Mouse (Mus musculus): Measurements from ENCODE around the gene Lrmda. TPM values are rescaled to one million over a fixed set of nuclear protein-coding genes. Genes with fewer than 3 reads are reported as not detected.

Lrmda gene
- polyA plus RNA-seq, 1 experiment from 2014 or later = 1.8 TPM

DNA sequence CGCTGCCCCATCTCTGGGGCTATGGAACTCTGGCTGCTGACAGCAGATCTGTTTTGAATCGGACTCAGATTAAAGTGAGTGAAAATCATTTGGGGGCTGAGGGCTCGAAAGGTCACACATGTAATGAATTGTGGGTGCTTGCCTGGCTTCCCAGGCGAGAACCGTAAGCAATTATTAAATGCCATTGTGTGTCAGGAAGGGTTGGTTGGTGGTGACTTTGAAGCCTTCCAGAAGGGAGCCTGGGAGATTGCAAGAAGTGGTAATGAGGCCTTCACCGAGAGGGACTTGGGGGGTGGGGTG lies 29.3 kb downstream of the Lrmda start:
- no peak overlapping the region for H3K4me3 ChIP-seq (ENCODE audit: low read depth, low read length)
- H3K9ac ChIP-seq (ENCODE audit: low read depth, low read length) = no peak overlapping the region
- H3K4me1 ChIP-seq (replicated peaks; ENCODE audit: control insufficient read depth, insufficient read depth, low read length) = no peaks in the 10 kb centered on the region; the same call in 1 of the 2 replicates
- H3K36me3 ChIP-seq (ENCODE audit: control insufficient read depth, insufficient read depth) = no peaks in the 10 kb centered on the region
- no peaks in the 10 kb centered on the region for H3K9me3 ChIP-seq (ENCODE audit: control insufficient read depth)
- H3K27ac ChIP-seq (ENCODE audit: low read depth, low read length) = no peak overlapping the region
- H3K4me2 ChIP-seq (replicated peaks; ENCODE audit: low read depth) = no peak overlapping the region
- H3K27me3 ChIP-seq (replicated peaks; ENCODE audit: control insufficient read depth, insufficient read depth, low read length) = no peaks in the 10 kb centered on the region
- 76% methylated on average over 6 of the region's 6 CpGs for WGBS
- TF ChIP-seq CTCF (IDR thresholded peaks at IDR 0.05; ENCODE audit: low read depth) = no peak
- ATAC-seq = no peak

DNA sequence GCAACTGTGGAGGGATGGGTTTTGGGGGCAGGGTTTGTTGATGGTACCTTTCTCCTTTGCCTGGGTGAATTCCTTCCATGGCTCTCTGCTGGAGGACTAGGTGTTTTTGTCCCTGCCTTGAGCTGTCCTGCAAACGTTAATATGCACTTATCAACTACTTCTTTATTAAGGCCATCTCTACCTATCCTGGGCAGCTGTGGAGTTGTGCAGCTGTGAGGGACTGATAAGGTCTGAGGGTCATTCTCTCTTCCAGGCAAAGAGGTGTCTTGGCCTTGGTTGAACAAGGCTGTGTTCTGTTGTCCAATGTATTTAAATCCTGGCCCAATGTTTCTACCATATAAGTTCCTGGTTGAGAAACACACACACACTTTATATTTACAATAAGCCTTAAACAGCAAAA lies 29.8 kb downstream of the Lrmda start:
- Histone ChIP-seq H3K27me3 (replicated peaks; ENCODE audit: control insufficient read depth, insufficient read depth, low read length) (no peaks in the 10 kb centered on the region), H3K27ac (ENCODE audit: low read depth, low read length) (no peak overlapping the region), H3K36me3 (ENCODE audit: control insufficient read depth, insufficient read depth) (no peaks in the 10 kb centered on the region), H3K4me3 (ENCODE audit: low read depth, low read length) (no peak overlapping the region), H3K4me2 (replicated peaks; ENCODE audit: low read depth) (no peak overlapping the region), H3K4me1 (replicated peaks; ENCODE audit: control insufficient read depth, insufficient read depth, low read length) (no peaks in the 10 kb centered on the region; the same call in 1 of the 2 replicates), H3K9ac (ENCODE audit: low read depth, low read length) (no peak overlapping the region), H3K9me3 (ENCODE audit: control insufficient read depth) (no peaks in the 10 kb centered on the region)
- 46% methylated on average over 1 of the region's 1 CpGs for WGBS
- ATAC-seq = no peak
- no peak for TF ChIP-seq CTCF (IDR thresholded peaks at IDR 0.05; ENCODE audit: low read depth)

DNA sequence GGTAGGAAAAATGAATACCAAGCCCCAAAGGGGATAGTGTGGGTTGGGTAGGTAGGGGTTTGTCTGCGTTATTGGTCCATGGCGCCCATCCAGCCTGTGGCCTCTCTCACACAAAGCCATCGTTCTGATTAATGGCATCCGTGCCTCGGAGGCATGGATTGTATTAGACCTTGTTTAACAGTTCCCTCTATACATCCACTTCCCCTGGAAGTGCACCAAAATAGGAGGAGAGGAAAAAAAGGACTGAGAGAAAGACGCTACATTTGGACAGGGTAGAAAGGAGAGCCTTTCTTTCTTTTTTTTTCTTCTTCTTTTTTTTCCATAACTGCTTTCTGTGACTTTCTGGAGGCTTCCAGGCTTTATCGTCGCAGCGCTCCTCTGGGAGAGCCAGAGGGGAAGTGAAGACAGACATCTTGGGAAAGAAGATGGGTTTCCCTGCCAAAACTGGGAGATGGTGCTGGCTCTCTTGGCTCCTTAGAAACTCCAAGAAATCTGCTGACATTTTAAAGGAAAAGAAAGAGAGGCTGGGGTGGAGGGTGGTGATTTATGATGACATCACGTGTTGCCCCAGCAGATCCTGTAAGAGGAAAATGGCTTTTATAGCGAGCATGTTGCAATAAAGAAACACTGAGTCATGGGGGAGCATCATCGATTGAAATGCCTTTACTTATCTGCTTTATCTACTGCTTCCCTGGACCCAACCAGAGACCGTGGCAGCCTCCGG lies 32.6 kb downstream of the Lrmda start:
- TF ChIP-seq CTCF (IDR thresholded peaks at IDR 0.05; ENCODE audit: low read depth) = no peak
- Histone ChIP-seq H3K4me1 (replicated peaks; ENCODE audit: control insufficient read depth, insufficient read depth, low read length) (peaks cover 7% of the 10 kb centered on the region), H3K27me3 (replicated peaks; ENCODE audit: control insufficient read depth, insufficient read depth, low read length) (no peaks in the 10 kb centered on the region), H3K27ac (ENCODE audit: low read depth, low read length) (no peak overlapping the region), H3K4me3 (ENCODE audit: low read depth, low read length) (no peak overlapping the region), H3K9me3 (ENCODE audit: control insufficient read depth) (no peaks in the 10 kb centered on the region), H3K4me2 (replicated peaks; ENCODE audit: low read depth) (no peak overlapping the region), H3K36me3 (ENCODE audit: control insufficient read depth, insufficient read depth) (no peaks in the 10 kb centered on the region), H3K9ac (ENCODE audit: low read depth, low read length) (no peak overlapping the region)
- ATAC-seq = peak; percentile 25; the same call in 1 of the 2 replicates
- WGBS = 40% methylated on average over 14 of the region's 14 CpGs

DNA sequence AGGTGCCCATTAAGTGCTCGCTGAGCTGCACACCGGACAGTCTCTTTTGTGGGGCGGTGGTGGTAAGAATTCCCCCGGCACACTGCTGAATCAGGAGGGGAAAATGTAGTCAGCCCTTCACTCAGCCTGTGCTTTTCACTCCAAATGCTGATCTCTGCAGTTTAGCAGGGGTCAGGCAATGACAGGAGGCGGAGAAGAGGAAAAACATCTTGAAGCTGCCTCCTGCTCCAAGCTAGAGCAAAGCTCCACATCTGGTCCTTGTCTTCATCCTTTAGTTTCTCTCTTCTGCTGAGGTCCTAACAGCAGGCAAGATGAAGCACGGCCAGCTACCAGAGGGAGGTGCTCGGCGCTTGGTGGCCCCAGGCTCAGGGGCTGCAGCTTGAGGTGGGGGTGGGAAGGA lies 36.1 kb downstream of the Lrmda start:
- no peaks in the 10 kb centered on the region for H3K36me3 ChIP-seq (ENCODE audit: control insufficient read depth, insufficient read depth)
- H3K9ac ChIP-seq (ENCODE audit: low read depth, low read length) = no peak overlapping the region
- peaks cover 7% of the 10 kb centered on the region for H3K4me1 ChIP-seq (replicated peaks; ENCODE audit: control insufficient read depth, insufficient read depth, low read length)
- no peak overlapping the region for H3K4me2 ChIP-seq (replicated peaks; ENCODE audit: low read depth)
- WGBS = 54% methylated on average over 8 of the region's 8 CpGs
- H3K9me3 ChIP-seq (ENCODE audit: control insufficient read depth) = no peaks in the 10 kb centered on the region
- no peak overlapping the region for H3K4me3 ChIP-seq (ENCODE audit: low read depth, low read length)
- peak; percentile 46 for TF ChIP-seq CTCF (IDR thresholded peaks at IDR 0.05; ENCODE audit: low read depth)
- H3K27ac ChIP-seq (ENCODE audit: low read depth, low read length) = no peak overlapping the region
- H3K27me3 ChIP-seq (replicated peaks; ENCODE audit: control insufficient read depth, insufficient read depth, low read length) = no peaks in the 10 kb centered on the region
- no peak for ATAC-seq

DNA sequence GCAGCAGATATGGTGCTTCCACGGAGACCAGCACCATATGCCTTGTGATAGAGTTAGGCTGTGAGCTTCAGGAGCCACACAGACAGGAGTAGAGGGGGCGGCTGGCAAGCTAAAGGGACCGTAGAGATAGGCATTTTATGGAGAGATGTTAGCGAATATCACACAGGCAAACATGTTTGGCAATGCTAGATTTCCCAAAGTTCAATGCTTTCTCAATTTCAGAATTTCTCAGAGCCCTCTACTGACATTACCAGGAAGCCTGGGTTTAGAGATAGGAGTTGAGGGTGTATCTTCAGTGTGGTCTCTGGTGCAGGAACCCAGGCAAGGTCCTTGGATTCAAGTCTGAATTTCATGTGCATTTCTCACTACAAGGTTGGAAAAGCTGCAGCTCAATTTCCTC lies 36.7 kb downstream of the Lrmda start:
- H3K4me2 ChIP-seq (replicated peaks; ENCODE audit: low read depth) = no peak overlapping the region
- 71% methylated on average over 4 of the region's 4 CpGs for WGBS

DNA sequence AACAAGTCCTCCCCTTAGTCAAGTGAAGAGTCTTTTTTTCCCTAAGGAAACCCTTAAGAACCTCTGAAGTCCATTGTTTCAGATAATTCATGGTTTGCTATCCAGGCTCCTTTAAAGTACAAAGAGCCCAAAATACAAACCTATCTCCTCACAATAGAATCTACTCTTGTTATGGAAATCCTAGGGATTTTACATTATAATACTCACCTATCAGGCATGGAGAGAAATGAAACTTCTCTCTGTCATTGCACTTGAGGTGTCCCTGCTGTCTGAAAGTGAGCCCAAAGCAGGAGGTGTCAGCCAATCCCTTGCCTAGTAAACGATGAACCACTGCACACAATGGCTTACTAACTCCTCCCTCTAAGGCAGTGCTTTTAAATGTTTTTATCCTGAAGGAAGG lies 39.2 kb downstream of the Lrmda start:
- no peak overlapping the region for H3K4me2 ChIP-seq (replicated peaks; ENCODE audit: low read depth)
- H3K36me3 ChIP-seq (ENCODE audit: control insufficient read depth, insufficient read depth) = no peaks in the 10 kb centered on the region
- no peaks in the 10 kb centered on the region for H3K9me3 ChIP-seq (ENCODE audit: control insufficient read depth)
- no peak overlapping the region for H3K27ac ChIP-seq (ENCODE audit: low read depth, low read length)
- H3K9ac ChIP-seq (ENCODE audit: low read depth, low read length) = no peak overlapping the region
- no peak for ATAC-seq
- TF ChIP-seq CTCF (IDR thresholded peaks at IDR 0.05; ENCODE audit: low read depth) = no peak
- WGBS = 37% methylated on average over 1 of the region's 1 CpGs
- H3K27me3 ChIP-seq (replicated peaks; ENCODE audit: control insufficient read depth, insufficient read depth, low read length) = no peaks in the 10 kb centered on the region
- peaks cover 7% of the 10 kb centered on the region; the same call in 1 of the 2 replicates for H3K4me1 ChIP-seq (replicated peaks; ENCODE audit: control insufficient read depth, insufficient read depth, low read length)
- no peak overlapping the region for H3K4me3 ChIP-seq (ENCODE audit: low read depth, low read length)

More for the DNA sequence above, 36.7 kb downstream of the Lrmda start:
- H3K4me3 ChIP-seq (ENCODE audit: low read depth, low read length) = no peak overlapping the region
- no peak for TF ChIP-seq CTCF (IDR thresholded peaks at IDR 0.05; ENCODE audit: low read depth)
- H3K36me3 ChIP-seq (ENCODE audit: control insufficient read depth, insufficient read depth) = no peaks in the 10 kb centered on the region
- no peak for ATAC-seq
- no peaks in the 10 kb centered on the region for H3K27me3 ChIP-seq (replicated peaks; ENCODE audit: control insufficient read depth, insufficient read depth, low read length)
- H3K9me3 ChIP-seq (ENCODE audit: control insufficient read depth) = no peaks in the 10 kb centered on the region
- H3K27ac ChIP-seq (ENCODE audit: low read depth, low read length) = no peak overlapping the region
- no peak overlapping the region for H3K9ac ChIP-seq (ENCODE audit: low read depth, low read length)
- H3K4me1 ChIP-seq (replicated peaks; ENCODE audit: control insufficient read depth, insufficient read depth, low read length) = peaks cover 7% of the 10 kb centered on the region

Data from intestine, postnatal 0 days (tissue).